ENCODE assay signal across 8 mouse cellular contexts in genomic region chr3:88831177-88832121, GRCm38 (mm10). TPM values are rescaled to one million over a fixed set of nuclear protein-coding genes. Genes with fewer than 3 reads are reported as not detected.
DNase-seq lines count a peak whose midpoint lies in the region; ATAC-seq lines count a peak whose summit lies in the region.
"Not testable (repeated sequence)": the region's sequence is repeated elsewhere in the genome, so short reads cannot be mapped to it uniquely, and the experiment has no call there.

No protein-coding gene starts in this region.

- not testable (repeated sequence) for H3K36me3 ChIP-seq in embryonic facial prominence, embryonic 13.5 days; macrophage (ENCODE audit: inconsistent target)

- peak overlapping the region; percentile 62 for H3K27ac ChIP-seq in embryonic facial prominence, embryonic 13.5 days
- H3K27ac ChIP-seq in macrophage = peak overlapping the region; percentile 57

- intact Hi-C loops in left cerebral cortex, postnatal 14 days (cut with DNase I) = not testable (repeated sequence)

- H3K27me3 ChIP-seq in embryonic facial prominence, embryonic 13.5 days = not testable (repeated sequence)

- not testable (repeated sequence) for H3K4me1 ChIP-seq in embryonic facial prominence, embryonic 13.5 days

- not testable (repeated sequence) for H3K9ac ChIP-seq in embryonic facial prominence, embryonic 13.5 days

- peak; percentile 41 to 66 for DNase-seq in adrenal gland, postnatal 36 days
- peak; percentile 39 for DNase-seq in heart, adult 8-10 months (ENCODE audit: low spot score)
- DNase-seq in kidney, adult 11 months = peak; percentile 33
- DNase-seq in left cerebral cortex, postnatal 14 days (ENCODE audit: low spot score in 2 of 2) = peak; percentile 77 to 95
- DNase-seq in right cerebral cortex, adult 18-20 months = peak; percentile 85
- DNase-seq in thymus, postnatal 4 days = peak; percentile 26

- H3K4me2 ChIP-seq in embryonic facial prominence, embryonic 13.5 days = peak overlapping the region; percentile 54

- H3K9me3 ChIP-seq in embryonic facial prominence, embryonic 13.5 days = not testable (repeated sequence)

- not testable (repeated sequence) for H3K79me2 ChIP-seq in macrophage (ENCODE audit: inconsistent target)

- WGBS in embryonic facial prominence, embryonic 13.5 days = 6% methylated on average over 22 of the region's 28 CpGs
- WGBS in macrophage (ENCODE audit: missing documents) = 10% methylated on average over 9 of the region's 28 CpGs

- H3K4me3 ChIP-seq in embryonic facial prominence, embryonic 13.5 days = peak overlapping the region; percentile 35
- not testable (repeated sequence) for H3K4me3 ChIP-seq in macrophage (ENCODE audit: inconsistent target)

- peak; percentile 71 for ATAC-seq in embryonic facial prominence, embryonic 13.5 days (ENCODE audit: insufficient number of reproducible peaks, insufficient read depth, low FRiP score, low TSS enrichment, low read depth)

RNA-seq across cellular contexts. Expression of gene Gon4l, which starts 3.6 kb away (rescaled TPM):
- total RNA-seq in adrenal gland, postnatal 36 days (2021) = 10 to 100 TPM; 27.2 to 30.1 TPM
- 12.6 and 13.9 TPM in 2 replicates for polyA plus RNA-seq in embryonic facial prominence, embryonic 13.5 days (2015; fragmentation: Nextera tagmentation; extraction: Ambion mirVana)
- 10 to 100 TPM; 19.6 to 20.3 (median 19.9) TPM for total RNA-seq in heart, adult 8-10 months (2022)
- 10 to 100 TPM; 41.6 to 42.3 TPM for total RNA-seq in left cerebral cortex, postnatal 14 days (2021)
- total RNA-seq in macrophage (2018; cell fraction: chromatin; rRNA removed) = 100 to 1,000 TPM in 10 of 26 experiments, 10 to 100 TPM in 16; 16.1 to 144 (median 93.7) TPM
- 10 to 100 TPM in 23 of 26 experiments, 1 to 10 TPM in 3; 5.4 to 21.4 (median 16.9) TPM for total RNA-seq in macrophage (2018; cell fraction: cytosol; rRNA removed)
- total RNA-seq in macrophage (2018; cell fraction: nucleus; rRNA removed) = 10 to 100 TPM; 12.7 to 77.6 (median 49.7) TPM
- 12.9 to 14.5 TPM (median 13.8 TPM) in 3 replicates for polyA plus RNA-seq in macrophage (2018)

RNA-seq across cellular contexts. Expression of gene Syt11, which starts 56.5 kb away (rescaled TPM):
- 1 to 10 TPM; 6.0 to 9.4 TPM for total RNA-seq in adrenal gland, postnatal 36 days (2021)
- 16.9 and 19.7 TPM in 2 replicates for polyA plus RNA-seq in embryonic facial prominence, embryonic 13.5 days (2015; fragmentation: Nextera tagmentation; extraction: Ambion mirVana)
- 1 to 10 TPM; 6.4 to 9.0 (median 7.7) TPM for total RNA-seq in heart, adult 8-10 months (2022)
- 100 to 1,000 TPM; 491 to 530 TPM for total RNA-seq in left cerebral cortex, postnatal 14 days (2021)
- 1 to 10 TPM in 23 of 26 experiments, under 1 TPM in 3; 0.34 to 9.5 (median 2.6) TPM for total RNA-seq in macrophage (2018; cell fraction: chromatin; rRNA removed)
- total RNA-seq in macrophage (2018; cell fraction: cytosol; rRNA removed) = 10 to 100 TPM in 4 of 26 experiments, 1 to 10 TPM in 22; 5.2 to 11.7 (median 8.2) TPM
- total RNA-seq in macrophage (2018; cell fraction: nucleus; rRNA removed) = 10 to 100 TPM in 10 of 26 experiments, 1 to 10 TPM in 16; 2.4 to 20.5 (median 9.3) TPM
- 6.1 to 6.8 TPM (median 6.2 TPM) in 3 replicates for polyA plus RNA-seq in macrophage (2018)

Comparison
In these comparisons a context has a peak if more than half of its experiments do, and no peak if none do; other contexts are left out.
1. DNase-seq: peak in every context shown above with its lines; median percentile 86 in left cerebral cortex, postnatal 14 days; 85 in right cerebral cortex, adult 18-20 months; 54 in adrenal gland, postnatal 36 days; 39 in heart, adult 8-10 months; 33 in kidney, adult 11 months; 26 in thymus, postnatal 4 days.
2. RNA of gene Syt11, which starts 56.5 kb away (total RNA-seq): 491 to 530 TPM in left cerebral cortex, postnatal 14 days; 6.0 to 9.4 TPM in adrenal gland, postnatal 36 days and 6.4 to 9.0 TPM in heart, adult 8-10 months; every median in the first group is over 10 times any median in the second.